Mouse (Mus musculus): ENCODE data around the gene En1.

DNA sequence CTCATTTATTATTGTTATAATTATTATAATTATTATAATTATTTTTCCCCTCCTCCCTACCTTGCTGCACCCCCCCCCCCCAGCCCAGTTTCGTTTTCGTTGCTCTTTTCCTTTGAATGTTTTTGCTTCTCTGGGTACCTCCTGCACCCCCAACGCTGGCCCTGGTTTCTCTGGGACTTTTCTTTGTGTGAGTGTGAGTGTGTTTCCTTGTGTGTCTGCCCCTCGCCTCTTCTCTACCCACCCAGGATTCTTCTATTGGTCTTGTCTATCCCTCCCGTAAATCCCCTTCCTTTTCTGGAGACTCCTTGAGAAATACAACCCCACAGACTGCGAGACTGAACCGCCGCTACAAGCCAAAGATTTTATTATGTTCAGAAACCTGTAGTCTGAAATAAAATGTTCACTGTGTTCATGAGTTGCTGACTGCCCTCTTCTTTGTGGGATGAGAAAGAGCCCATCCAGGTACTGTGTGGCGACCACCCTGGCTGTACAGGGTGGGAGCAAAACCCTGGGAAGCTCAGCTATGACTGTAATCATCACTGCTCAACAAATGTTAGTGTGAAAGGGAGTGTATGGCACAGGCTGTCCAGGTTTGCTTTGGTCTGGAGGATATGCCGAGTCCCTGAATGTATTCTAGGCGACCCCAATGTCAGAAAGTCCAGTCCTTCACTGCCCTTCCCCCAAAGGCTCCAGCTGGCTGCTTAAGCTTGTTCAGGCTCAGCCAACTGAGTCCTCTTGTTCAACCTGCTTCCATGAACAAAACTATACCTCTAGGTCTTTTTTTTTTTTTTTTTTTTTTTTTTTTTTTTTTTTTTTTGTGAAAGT lies 5.6 kb downstream of the En1 start:
- TF ChIP-seq GATA1 (IDR thresholded peaks at IDR 0.05; ENCODE audit: borderline replicate concordance, low read length) (no peak), FLI1 (IDR thresholded peaks at IDR 0.05; ENCODE audit: low read length) (no peak)

All from megakaryocyte, embryonic 14.5 days (primary cell).